Mouse (Mus musculus) MEL (cell line): Measurements from ENCODE around the gene Lyzl6. TPM values are rescaled to one million over a fixed set of nuclear protein-coding genes. Genes with fewer than 3 reads are reported as not detected.

ENCODE experiments used
- DNase-seq: peaks from one replicate; pipeline ENCODE4 v3.0.0; 2011; ENCODE audit warnings: low read depth, low spot score
- H3K27ac ChIP-seq: 2 replicates; pipeline ENCODE4 v1.5.1; 2012; ENCODE audit warnings: low read depth, mild to moderate bottlenecking, control low read depth, low read length, moderate library complexity; ENCODE audit not compliant: control insufficient read depth
- H3K27me3 ChIP-seq, 2 experiments: fragments of 150-350 bp in 1 of 2; sonication (generic) in 1 of 2; 2 replicates each; pipeline ENCODE4 v1.6.1; 2012; ENCODE audit warnings: low read length in 2 of 2, mild to moderate bottlenecking in 2 of 2, improper control_type of control experiment in 1 of 2, moderate library complexity in 1 of 2; ENCODE audit not compliant: insufficient read depth in 2 of 2, control insufficient read depth in 1 of 2
- H3K36me3 ChIP-seq, 2 experiments: 2 replicates each; pipeline ENCODE4 v1.6.1; 2012 to 2014; ENCODE audit warnings: low read length in 2 of 2, improper control_type of control experiment in 1 of 2, inconsistent platforms in 1 of 2, mild to moderate bottlenecking in 1 of 2; ENCODE audit not compliant: insufficient read depth in 2 of 2, control insufficient read depth in 1 of 2
- H3K4me1 ChIP-seq, 2 experiments: fragments of 150-350 bp in 1 of 2; sonication (generic) in 1 of 2; 2 replicates each; pipeline ENCODE4 v1.6.1; 2012; ENCODE audit warnings: low read length in 2 of 2, improper control_type of control experiment in 1 of 2, mild to moderate bottlenecking in 1 of 2; ENCODE audit not compliant: insufficient read depth in 2 of 2, control insufficient read depth in 1 of 2
- H3K4me3 ChIP-seq, 2 experiments: fragments of 150-350 bp in 1 of 2; sonication (generic) in 1 of 2; 2 replicates each; pipeline ENCODE4 v1.5.1; 2012; ENCODE audit warnings: low read depth in 2 of 2, low read length in 2 of 2, mild to moderate bottlenecking in 2 of 2, moderate library complexity in 2 of 2, control low read depth in 1 of 2, improper control_type of control experiment in 1 of 2; ENCODE audit not compliant: control insufficient read depth in 1 of 2, insufficient read depth in 1 of 2
- H3K79me2 ChIP-seq: 2 replicates; pipeline ENCODE4 v1.6.1; 2012; ENCODE audit warnings: mild to moderate bottlenecking, low read length, moderate library complexity; ENCODE audit not compliant: control insufficient read depth, poor library complexity, insufficient read depth
- H3K9ac ChIP-seq: 2 replicates; pipeline ENCODE4 v1.6.1; 2012; ENCODE audit warnings: low read depth, mild to moderate bottlenecking, control low read depth, low read length, moderate library complexity; ENCODE audit not compliant: control insufficient read depth, poor library complexity, severe bottlenecking
- H3K9me3 ChIP-seq: fragments of 150-350 bp; sonication (generic); replicated peaks from 2 replicates; pipeline ENCODE4 v1.6.1; 2012; ENCODE audit warnings: mild to moderate bottlenecking, low read length, improper control_type of control experiment, moderate library complexity; ENCODE audit not compliant: insufficient read depth
- ELF1 ChIP-seq: IDR thresholded peaks from 2 replicates; pipeline ENCODE4 v1.6.1; 2014; ENCODE audit warnings: low read depth, mild to moderate bottlenecking, inconsistent platforms, low read length, improper control_type of control experiment, moderate library complexity
- EP300 ChIP-seq, 2 experiments: IDR thresholded peaks; 2 replicates each; pipeline ENCODE4 v1.6.1; 2011; ENCODE audit warnings: improper control_type of control experiment in 2 of 2, low read length in 2 of 2, low read depth in 1 of 2, mild to moderate bottlenecking in 1 of 2
- GABPA ChIP-seq: IDR thresholded peaks from 2 replicates; pipeline ENCODE4 v1.6.1; 2012; ENCODE audit warnings: low read depth, mild to moderate bottlenecking, inconsistent platforms, low read length, improper control_type of control experiment, moderate library complexity
- KAT2A ChIP-seq: conservative IDR thresholded peaks from 2 replicates; pipeline ENCODE4 v1.6.1; 2012; ENCODE audit warnings: low read depth, low read length, improper control_type of control experiment, inconsistent platforms
- MAFK ChIP-seq: IDR thresholded peaks from 2 replicates; pipeline ENCODE4 v1.6.1; 2011; ENCODE audit warnings: low read depth, mild to moderate bottlenecking, low read length, improper control_type of control experiment, borderline replicate concordance
- MAX ChIP-seq: IDR thresholded peaks from 2 replicates; pipeline ENCODE4 v1.6.1; 2011; ENCODE audit warnings: low read length, improper control_type of control experiment
- MXI1 ChIP-seq: IDR thresholded peaks from 2 replicates; pipeline ENCODE4 v1.6.1; 2011; ENCODE audit warnings: mild to moderate bottlenecking, low read depth, low read length, improper control_type of control experiment
- NRF1 ChIP-seq: IDR thresholded peaks from 2 replicates; pipeline ENCODE4 v1.6.1; 2014; ENCODE audit warnings: low read depth, mild to moderate bottlenecking, inconsistent platforms, low read length, improper control_type of control experiment, moderate library complexity; ENCODE audit not compliant: poor library complexity, insufficient read depth, severe bottlenecking
- POLR2AphosphoS2 ChIP-seq: IDR thresholded peaks from 2 replicates; pipeline ENCODE4 v1.6.1; 2011; ENCODE audit warnings: low read length, improper control_type of control experiment
- RCOR1 ChIP-seq: IDR thresholded peaks from 2 replicates; pipeline ENCODE4 v1.6.1; 2012; ENCODE audit warnings: low read depth, mild to moderate bottlenecking, inconsistent platforms, low read length, improper control_type of control experiment
- SMC3 ChIP-seq: IDR thresholded peaks from 2 replicates; pipeline ENCODE4 v1.6.1; 2011; ENCODE audit warnings: low read depth, low read length, improper control_type of control experiment
- TBP ChIP-seq: IDR thresholded peaks from 2 replicates; pipeline ENCODE4 v1.8.0; 2011; ENCODE audit warnings: low read depth, low read length, improper control_type of control experiment
- TCF12 ChIP-seq: IDR thresholded peaks from 2 replicates; pipeline ENCODE4 v1.6.1; 2014; ENCODE audit warnings: low read depth, mild to moderate bottlenecking, inconsistent platforms, low read length, improper control_type of control experiment, moderate library complexity
- USF1 ChIP-seq: IDR thresholded peaks from 2 replicates; pipeline ENCODE4 v1.6.1; 2014; ENCODE audit warnings: low read depth, mild to moderate bottlenecking, inconsistent platforms, low read length, improper control_type of control experiment, moderate library complexity
- USF2 ChIP-seq, 2 experiments: IDR thresholded peaks; 2 replicates each; pipeline ENCODE4 v1.6.1; 2011 to 2012; ENCODE audit warnings: improper control_type of control experiment in 2 of 2, low read length in 2 of 2, borderline replicate concordance in 1 of 2, inconsistent platforms in 1 of 2, low read depth in 1 of 2, mild to moderate bottlenecking in 1 of 2; ENCODE audit not compliant: insufficient read depth in 1 of 2
- ZC3H11A ChIP-seq: IDR thresholded peaks from 2 replicates; pipeline ENCODE4 v1.6.1; 2012; ENCODE audit warnings: low read depth, mild to moderate bottlenecking, inconsistent platforms, low read length, improper control_type of control experiment
- ZKSCAN1 ChIP-seq: IDR thresholded peaks from 2 replicates; pipeline ENCODE4 v1.6.1; 2012; ENCODE audit warnings: low read depth, mild to moderate bottlenecking, inconsistent platforms, low read length, improper control_type of control experiment, moderate library complexity
- ZNF384 ChIP-seq: IDR thresholded peaks from 2 replicates; pipeline ENCODE4 v1.6.1; 2012; ENCODE audit warnings: low read depth, mild to moderate bottlenecking, inconsistent platforms, low read length, improper control_type of control experiment
- polyA plus RNA-seq, 2 experiments: library from polyadenylated mRNA; stranded (reverse) in 1 of 2; unstranded in 1 of 2; fragments of >175 nt in 1 of 2; fragments of >200 nt in 1 of 2; gene quantifications; 2 replicates each; pipeline versions ENCODE4 v1.2.1 to v1.2.4; 2012; ENCODE audit warnings: low replicate concordance in 2 of 2, low read depth in 1 of 2; ENCODE audit not compliant: insufficient read length in 2 of 2, insufficient read depth in 1 of 2, missing spikeins in 1 of 2
- total RNA-seq: library from RNA; depleted of rRNA; stranded (reverse); fragments of 300-350 nt; gene quantifications from 2 replicates; pipeline ENCODE4 v1.2.3, GENCODE M21; 2012

The Lyzl6 gene
- total and polyA plus RNA-seq, 3 experiments: not detected

GRCm38 (mm10) chr11:103635481-103635880 is 3.2 kb downstream of the Lyzl6 start (continued):
- no peak for TF ChIP-seq ELF1

DNA sequence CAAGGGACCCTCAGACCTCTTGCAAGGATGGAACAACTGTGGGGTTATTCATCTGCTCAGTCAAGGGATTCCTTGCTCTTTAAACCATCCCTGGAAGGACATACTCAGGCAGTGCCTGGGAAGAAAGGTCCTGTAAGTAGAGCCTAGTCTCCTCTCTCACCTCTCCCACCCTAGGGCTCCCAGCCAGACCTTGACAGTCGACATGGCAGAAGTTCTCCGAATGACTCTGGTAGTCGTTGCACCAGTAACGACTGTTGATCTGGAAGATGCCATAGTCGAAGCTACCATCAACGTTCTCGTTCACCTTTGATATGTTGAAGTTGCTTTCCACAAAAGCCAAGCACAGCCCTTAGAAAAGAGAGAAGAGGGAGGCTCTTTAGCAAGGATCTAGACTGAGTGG is 3.9 kb downstream of the Lyzl6 start:
- H3K79me2 ChIP-seq: no peaks in the 10 kb centered on the region
- no peak overlapping the region for H3K4me3 ChIP-seq
- H3K36me3 ChIP-seq: no peaks in the 10 kb centered on the region
- H3K27me3 ChIP-seq: peaks cover 2 to 5% of the 10 kb centered on the region in 2 experiments; a peak in 3 of 4 replicates
- no peaks in the 10 kb centered on the region for H3K9me3 ChIP-seq
- H3K27ac ChIP-seq: no peak overlapping the region
- no peak overlapping the region for H3K9ac ChIP-seq
- DNase-seq: no peak
- H3K4me1 ChIP-seq: no peaks in the 10 kb centered on the region
- TF ChIP-seq NRF1: no peak
- no peak for TF ChIP-seq GABPA
- no peak for TF ChIP-seq MXI1
- TF ChIP-seq EP300 (IDR thresholded peaks at IDR 0.05; ENCODE audit: low read depth in 1 of 2, low read length in 2 of 2): no peak

- H3K36me3 ChIP-seq: no peaks in the 10 kb centered on the region
- no peaks in the 10 kb centered on the region for H3K79me2 ChIP-seq
- H3K9ac ChIP-seq: no peak overlapping the region
- no peak overlapping the region for H3K4me3 ChIP-seq
- TF ChIP-seq RCOR1 (no peak), USF1 (no peak), POLR2AphosphoS2 (no peak)
- no peaks in the 10 kb centered on the region for H3K4me1 ChIP-seq
- H3K27ac ChIP-seq: no peak overlapping the region
- no peak for DNase-seq
- H3K27me3 ChIP-seq: peaks cover 10 to 19% of the 10 kb centered on the region in 2 experiments
- no peaks in the 10 kb centered on the region for H3K9me3 ChIP-seq
Observed at GRCm38 (mm10) chr11:103627453-103627852, 11.2 kb downstream of the Lyzl6 start.

DNA sequence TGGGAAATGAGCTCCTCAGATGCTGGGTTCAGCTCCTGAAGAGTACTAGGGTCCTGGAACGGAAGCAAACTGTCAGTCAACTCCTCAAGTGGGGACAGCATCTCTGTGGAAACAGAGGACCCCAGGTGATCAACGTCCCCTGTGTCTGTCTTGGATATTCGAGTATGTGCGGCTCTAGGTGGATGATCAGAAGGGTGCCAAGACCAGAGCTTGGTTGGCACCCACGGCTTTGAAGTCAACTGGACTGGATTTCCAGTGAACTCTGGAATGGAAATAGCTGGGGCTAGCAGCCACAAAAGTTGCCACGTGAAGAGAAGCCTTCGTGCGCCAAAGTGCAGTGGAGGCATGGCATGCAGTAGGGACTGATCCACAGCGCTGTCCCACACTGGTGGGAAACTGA is 17.6 kb downstream of the Lyzl6 start, which contains the start of gene Gm884:
Gene Gm884, minus strand, starts transcription at position 101 of the 400 bp plus-strand sequence.
- Histone ChIP-seq H3K27ac (no peak within 1 kb of the TSS), H3K79me2 (no peaks in the 10 kb centered on the region), H3K36me3 (no peaks in the 10 kb centered on the region), H3K27me3 (peaks cover 10 to 22% of the 10 kb centered on the region in 2 experiments), H3K4me1 (no peaks in the 10 kb centered on the region), H3K4me3 (no peak within 1 kb of the TSS), H3K9ac (no peak within 1 kb of the TSS), H3K9me3 (no peaks in the 10 kb centered on the region)
- TF ChIP-seq SMC3 (no peak), ZKSCAN1 (no peak), MAX (no peak), MAFK (no peak), ZNF384 (no peak), TBP (no peak), USF2 (IDR thresholded peaks at IDR 0.05; ENCODE audit: borderline replicate concordance in 1 of 2, insufficient read depth in 1 of 2, low read depth in 1 of 2, low read length in 2 of 2) (no peak), MXI1 (no peak), TCF12 (no peak), GABPA (no peak), ZC3H11A (no peak), KAT2A (no peak)
- no peak for DNase-seq
